12 mouse cellular contexts compared by ENCODE assay signal in the genomic region with DNA sequence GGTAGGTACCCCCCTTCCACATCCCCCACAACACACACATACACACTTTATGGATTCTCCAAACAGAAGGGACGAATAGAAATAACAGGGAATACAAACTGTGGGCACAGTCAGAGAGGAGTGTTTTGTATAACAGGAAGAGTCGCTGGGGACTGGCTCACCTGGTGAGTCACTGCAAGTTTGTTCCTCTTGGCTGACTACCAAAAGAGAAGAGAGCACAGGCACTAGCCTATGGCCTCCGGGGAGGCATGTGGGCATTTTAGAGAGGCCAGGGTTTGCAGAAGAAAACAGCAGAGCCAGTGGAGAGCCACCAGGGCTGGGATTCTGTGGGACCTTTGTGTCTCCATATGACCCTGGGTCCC. TPM values are rescaled to one million over a fixed set of nuclear protein-coding genes. Genes with fewer than 3 reads are reported as not detected.
A peak's percentile ranks its signal among the peaks of the same experiment; 100 is the strongest.
DNase-seq lines count a peak whose midpoint lies in the region; ATAC-seq lines count a peak whose summit lies in the region.
"Had no signal": no experiment of that assay in that cellular context is flagged by ENCODE, and none has a peak within 500 bp of the region (broad histone marks: within the 10 kb centered on the region; RNA-seq: fewer than 3 reads in every experiment).

No protein-coding gene starts in this region.

- H3K9ac ChIP-seq in embryonic facial prominence, embryonic 12.5 days: no peak overlapping the region
- H3K9ac ChIP-seq: heart, embryonic 12.5 days had no signal

- WGBS in embryonic facial prominence, embryonic 12.5 days: 65% methylated on average over 3 of the region's 3 CpGs

- no peaks in the 10 kb centered on the region for H3K36me3 ChIP-seq in embryonic facial prominence, embryonic 12.5 days
- H3K36me3 ChIP-seq: heart, embryonic 12.5 days had no signal

- H3K4me1 ChIP-seq in embryonic facial prominence, embryonic 12.5 days: peaks cover 10% of the 10 kb centered on the region
- H3K4me1 ChIP-seq: heart, embryonic 12.5 days had no signal

- H3K4me2 ChIP-seq in embryonic facial prominence, embryonic 12.5 days (replicated peaks): no peak overlapping the region
- H3K4me2 ChIP-seq: heart, embryonic 12.5 days had no signal

- no peaks in the 10 kb centered on the region for H3K27me3 ChIP-seq in embryonic facial prominence, embryonic 12.5 days

- no peak overlapping the region for H3K4me3 ChIP-seq in embryonic facial prominence, embryonic 12.5 days
- H3K4me3 ChIP-seq: heart, embryonic 12.5 days; left cerebral cortex, adult 2 months had no signal

- DNase-seq in MEL-GATA-1-ER (ENCODE audit: extremely low read depth, low read depth): peak; percentile 31
- peak; percentile 31 for DNase-seq in kidney, postnatal 10 days
- peak; percentile 45 to 65 for DNase-seq in lung, postnatal 4 days
- DNase-seq in thymus, adult 18-20 months: no peak
- DNase-seq in heart, postnatal 25 days (ENCODE audit: low spot score): no peak
- DNase-seq in layer of hippocampus, postnatal 25 days (ENCODE audit: extremely low spot score in 1 of 2, low spot score in 1 of 2): no peak
- DNase-seq in layer of hippocampus, adult 9-11 months: no peak
- DNase-seq: embryo, embryonic 11 days had no signal

- no peaks in the 10 kb centered on the region for H3K9me3 ChIP-seq in embryonic facial prominence, embryonic 12.5 days
- H3K9me3 ChIP-seq: heart, embryonic 12.5 days had no signal

- H3K27ac ChIP-seq in embryonic facial prominence, embryonic 12.5 days: peak overlapping the region; percentile 75
- H3K27ac ChIP-seq: left cerebral cortex, adult 2 months had no signal

- ATAC-seq in embryonic facial prominence, embryonic 12.5 days (ENCODE audit: insufficient number of reproducible peaks, insufficient read depth, low FRiP score, low TSS enrichment): 0 out of 2 replicates have a peak, but pooled peaks have one; percentile 16
- ATAC-seq: activated CD4-positive, CD25-positive, alpha-beta regulatory T cell, adult 4 months had no signal

- intact Hi-C loops in heart, postnatal 25 days (cut with DNase I): no loop called here

RNA-seq across cellular contexts. Expression of gene Vgll4, which starts 18.8 kb away (rescaled TPM):
- 135 and 136 TPM in 2 replicates for polyA plus RNA-seq in embryonic facial prominence, embryonic 12.5 days (2016; fragmentation: Nextera tagmentation; extraction: Ambion mirVana)
- 10 to 100 TPM; 24.3 to 24.9 TPM for total RNA-seq in heart, postnatal 25 days (2021)
- total RNA-seq in layer of hippocampus, postnatal 25 days (2021): 10 to 100 TPM; 43.2 to 48.7 TPM

RNA-seq across cellular contexts. Expression of gene Tamm41, which starts 49.1 kb away (rescaled TPM):
- 68.1 and 73.5 TPM in 2 replicates for polyA plus RNA-seq in embryonic facial prominence, embryonic 12.5 days (2016; fragmentation: Nextera tagmentation; extraction: Ambion mirVana)
- total RNA-seq in heart, postnatal 25 days (2021): 10 to 100 TPM; 10.1 to 10.5 TPM
- 10 to 100 TPM; 17.3 to 19.2 TPM for total RNA-seq in layer of hippocampus, postnatal 25 days (2021)

Comparison
In these comparisons a context has a peak if more than half of its experiments do, and no peak if none do; other contexts are left out.
1. DNase-seq: peak in MEL-GATA-1-ER (single experiment), kidney, postnatal 10 days (single experiment) and lung, postnatal 4 days (2 of 2); none in thymus, adult 18-20 months (0 of 2), heart, postnatal 25 days (single experiment), layer of hippocampus, postnatal 25 days (0 of 2) and layer of hippocampus, adult 9-11 months (single experiment).